Mouse (Mus musculus) bone marrow, adult 2 months (tissue): ENCODE results near the gene Fgf18.

Experiments
- CTCF ChIP-seq: fragments of 200-500 bp; IDR thresholded peaks from 2 replicates; pipeline ENCODE4 v1.5.1; 2011; ENCODE audit warnings: low read length, control low read depth; ENCODE audit not compliant: control insufficient read depth, insufficient read depth
- POLR2A ChIP-seq: fragments of 200-500 bp; IDR thresholded peaks from 2 replicates; pipeline ENCODE4 v1.6.1; 2011; ENCODE audit warnings: low read depth, mild to moderate bottlenecking, control low read depth, low read length, borderline replicate concordance; ENCODE audit not compliant: control insufficient read depth

DNA sequence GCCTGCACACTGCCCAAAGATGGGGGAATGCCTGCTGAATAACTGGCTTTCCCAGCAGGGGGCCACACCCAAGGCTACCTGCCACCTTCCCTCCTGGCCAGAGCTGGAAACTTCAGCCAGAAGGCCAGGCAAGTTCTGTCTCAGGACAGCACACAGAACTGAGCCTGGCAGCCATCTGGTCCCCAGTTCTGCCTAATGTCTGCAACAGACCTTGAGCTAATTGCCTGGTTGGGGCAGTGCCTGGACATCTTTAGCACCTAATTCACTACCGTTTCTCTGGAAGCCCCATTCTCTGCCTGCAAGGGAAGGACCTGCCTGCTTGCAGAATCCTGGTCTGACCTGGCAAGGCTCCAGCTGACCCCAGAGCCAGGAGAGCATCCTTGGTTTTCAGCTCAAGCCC, 34.8 kb downstream of the Fgf18 start:
- TF ChIP-seq POLR2A = no peak
- no peak for TF ChIP-seq CTCF
